Mouse (Mus musculus): ENCODE results near the gene Cdh13. TPM values are rescaled to one million over a fixed set of nuclear protein-coding genes. Genes with fewer than 3 reads are reported as not detected.
A peak's percentile ranks its signal among the peaks of the same experiment; 100 is the strongest.

Gene Cdh13
- polyA plus RNA-seq, 1 experiment from 2014 or later, result 120 TPM

- WGBS, result 86% methylated on average over 2 of the region's 2 CpGs
- no peak overlapping the region for H3K9ac ChIP-seq (replicated peaks)
These were observed 700.2 kb downstream of the Cdh13 start for GRCm38 (mm10) chr8:118983724-118984123.

DNA sequence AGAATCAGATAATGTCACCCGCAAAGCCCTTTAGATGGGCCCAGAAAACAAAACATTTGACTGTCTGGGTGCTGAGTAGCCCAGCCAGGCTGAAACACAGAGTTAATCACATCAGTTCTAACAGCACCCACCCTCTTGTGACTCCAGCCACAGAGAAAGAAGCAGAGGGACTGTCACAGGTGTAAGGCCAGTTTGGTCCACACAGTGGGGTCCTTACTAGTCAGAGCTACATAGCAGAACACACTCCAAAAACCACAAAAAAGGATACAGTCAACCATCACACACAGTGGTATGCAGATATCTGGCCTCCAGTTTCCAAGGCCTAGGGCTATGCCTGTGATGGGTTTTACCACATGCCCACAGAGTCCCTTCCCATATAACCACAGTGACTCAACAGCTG is 703.3 kb downstream of the Cdh13 start:
- Histone ChIP-seq H3K9me3 (replicated peaks) (0 out of 2 replicates have a peak, but pooled peaks cover 4% of the 10 kb centered on the region), H3K27me3 (replicated peaks) (no peaks in the 10 kb centered on the region), H3K9ac (replicated peaks) (no peak overlapping the region), H3K4me2 (no peak overlapping the region), H3K36me3 (no peaks in the 10 kb centered on the region), H3K4me1 (no peaks in the 10 kb centered on the region), H3K4me3 (replicated peaks) (no peak overlapping the region), H3K27ac (replicated peaks) (no peak overlapping the region)
- no peak for ATAC-seq (ENCODE audit: low FRiP score)
- 97% methylated on average over 1 of the region's 1 CpGs for WGBS

More at GRCm38 (mm10) chr8:118983724-118984123, 700.2 kb downstream of the Cdh13 start:
- Histone ChIP-seq H3K9me3 (replicated peaks) (0 out of 2 replicates have a peak, but pooled peaks cover 4% of the 10 kb centered on the region), H3K27me3 (replicated peaks) (no peaks in the 10 kb centered on the region), H3K36me3 (no peaks in the 10 kb centered on the region), H3K4me3 (replicated peaks) (no peak overlapping the region), H3K4me1 (no peaks in the 10 kb centered on the region), H3K4me2 (no peak overlapping the region), H3K27ac (replicated peaks) (no peak overlapping the region)
- no peak for ATAC-seq (ENCODE audit: low FRiP score)

GRCm38 (mm10) chr8:118995641-118996188 is 712.2 kb downstream of the Cdh13 start:
- Histone ChIP-seq H3K36me3 (no peaks in the 10 kb centered on the region), H3K27ac (replicated peaks) (peak overlapping the region; percentile 45), H3K4me2 (peak overlapping the region; percentile 28; the same call in 1 of the 2 replicates), H3K9me3 (replicated peaks) (no peaks in the 10 kb centered on the region), H3K4me3 (replicated peaks) (no peak overlapping the region), H3K9ac (replicated peaks) (no peak overlapping the region), H3K4me1 (peaks cover 9% of the 10 kb centered on the region), H3K27me3 (replicated peaks) (no peaks in the 10 kb centered on the region)
- ATAC-seq (ENCODE audit: low FRiP score), result no peak; the same call in 1 of the 2 replicates
- 50% methylated on average over 11 of the region's 11 CpGs for WGBS

DNA sequence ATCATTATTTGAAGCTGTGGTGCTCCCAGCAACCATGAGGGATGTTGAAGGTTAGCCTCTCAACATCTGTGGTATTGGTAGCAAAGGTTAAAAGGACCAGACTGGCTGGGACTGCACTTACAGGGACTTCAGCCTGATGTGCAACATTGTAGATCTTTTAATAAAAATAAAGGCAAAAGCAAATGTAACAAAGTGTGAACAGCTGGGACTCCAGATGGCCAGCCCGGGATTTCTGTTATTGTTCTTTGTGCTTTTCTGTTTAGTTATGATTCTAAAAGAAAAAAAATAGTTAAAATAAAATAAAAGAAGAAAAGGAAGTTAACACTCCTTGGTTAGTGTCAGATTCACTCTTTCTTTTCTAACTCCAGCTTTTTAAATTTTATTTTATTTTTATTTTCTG is 717.1 kb downstream of the Cdh13 start:
- H3K27ac ChIP-seq (replicated peaks), result no peak overlapping the region

GRCm38 (mm10) chr8:119004821-119005220 is 721.3 kb downstream of the Cdh13 start:
- H3K4me3 ChIP-seq (replicated peaks), result no peak overlapping the region
- no peak overlapping the region for H3K4me2 ChIP-seq
- 77% methylated on average over 5 of the region's 5 CpGs for WGBS
- no peak for ATAC-seq (ENCODE audit: low FRiP score)
- H3K9me3 ChIP-seq (replicated peaks), result no peaks in the 10 kb centered on the region
- no peaks in the 10 kb centered on the region for H3K27me3 ChIP-seq (replicated peaks)
- H3K9ac ChIP-seq (replicated peaks), result no peak overlapping the region
- no peak overlapping the region for H3K27ac ChIP-seq (replicated peaks)
- H3K4me1 ChIP-seq, result no peaks in the 10 kb centered on the region
- no peaks in the 10 kb centered on the region for H3K36me3 ChIP-seq

More for the DNA sequence above, 717.1 kb downstream of the Cdh13 start:
- Histone ChIP-seq H3K4me3 (replicated peaks) (no peak overlapping the region), H3K4me1 (peaks cover 6% of the 10 kb centered on the region), H3K9ac (replicated peaks) (no peak overlapping the region), H3K27me3 (replicated peaks) (no peaks in the 10 kb centered on the region), H3K4me2 (no peak overlapping the region), H3K36me3 (no peaks in the 10 kb centered on the region), H3K9me3 (replicated peaks) (no peaks in the 10 kb centered on the region)
- 79% methylated on average over 1 of the region's 1 CpGs for WGBS
- no peak for ATAC-seq (ENCODE audit: low FRiP score)

- WGBS, result 87% methylated on average over 6 of the region's 6 CpGs
- Histone ChIP-seq H3K4me1 (peaks cover 28% of the 10 kb centered on the region), H3K4me3 (replicated peaks) (no peak overlapping the region), H3K9ac (replicated peaks) (no peak overlapping the region), H3K27ac (replicated peaks) (no peak overlapping the region), H3K36me3 (no peaks in the 10 kb centered on the region), H3K4me2 (no peak overlapping the region), H3K9me3 (replicated peaks) (no peaks in the 10 kb centered on the region), H3K27me3 (replicated peaks) (no peaks in the 10 kb centered on the region)
- no peak for ATAC-seq (ENCODE audit: low FRiP score)
These were observed 735.1 kb downstream of the Cdh13 start for GRCm38 (mm10) chr8:119018675-119019074.

DNA sequence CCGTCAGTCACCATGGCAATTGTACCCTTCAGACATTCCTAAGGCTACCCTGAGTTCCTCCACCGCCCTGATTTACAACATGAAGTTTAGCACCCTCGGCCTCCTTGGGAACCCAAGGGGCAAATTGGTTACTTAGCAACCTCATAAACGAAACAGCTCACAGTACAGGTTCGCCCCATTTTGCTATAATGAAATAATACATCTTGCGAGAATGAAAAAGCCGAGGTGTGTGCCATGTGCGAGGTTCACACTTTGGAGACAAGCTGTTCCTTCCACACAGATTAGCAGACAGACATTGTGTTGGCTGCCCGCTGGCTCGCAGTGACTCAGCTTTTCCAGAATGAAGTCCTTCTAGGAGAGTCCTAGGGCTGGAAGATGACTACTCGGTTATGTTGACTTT is 737.2 kb downstream of the Cdh13 start:
- peak; percentile 84 for ATAC-seq (ENCODE audit: low FRiP score)
- 10% methylated on average over 11 of the region's 11 CpGs for WGBS
- no peaks in the 10 kb centered on the region for H3K36me3 ChIP-seq

GRCm38 (mm10) chr8:119021478-119021877 is 737.9 kb downstream of the Cdh13 start:
- H3K4me3 ChIP-seq (replicated peaks), result no peak overlapping the region
- H3K36me3 ChIP-seq, result no peaks in the 10 kb centered on the region
- no peak overlapping the region for H3K4me2 ChIP-seq
- H3K27ac ChIP-seq (replicated peaks), result peak overlapping the region; percentile 83
- no peak for ATAC-seq (ENCODE audit: low FRiP score)
- WGBS, result 72% methylated on average over 11 of the region's 11 CpGs
- H3K4me1 ChIP-seq, result peaks cover 36% of the 10 kb centered on the region
- H3K9ac ChIP-seq (replicated peaks), result no peak overlapping the region
- no peaks in the 10 kb centered on the region for H3K27me3 ChIP-seq (replicated peaks)
- no peaks in the 10 kb centered on the region for H3K9me3 ChIP-seq (replicated peaks)

More for the DNA sequence above, 737.2 kb downstream of the Cdh13 start:
- H3K9me3 ChIP-seq (replicated peaks), result no peaks in the 10 kb centered on the region
- no peak overlapping the region for H3K9ac ChIP-seq (replicated peaks)
- peaks cover 33% of the 10 kb centered on the region for H3K4me1 ChIP-seq
- no peak overlapping the region for H3K4me2 ChIP-seq
- H3K27ac ChIP-seq (replicated peaks), result peak overlapping the region; percentile 83
- H3K4me3 ChIP-seq (replicated peaks), result no peak overlapping the region
- H3K27me3 ChIP-seq (replicated peaks), result no peaks in the 10 kb centered on the region

GRCm38 (mm10) chr8:119022301-119022870 is 738.9 kb downstream of the Cdh13 start:
- no peak for ATAC-seq (ENCODE audit: low FRiP score)
- Histone ChIP-seq H3K9me3 (replicated peaks) (no peaks in the 10 kb centered on the region), H3K9ac (replicated peaks) (no peak overlapping the region), H3K4me3 (replicated peaks) (no peak overlapping the region), H3K4me2 (no peak overlapping the region), H3K27ac (replicated peaks) (peak overlapping the region; percentile 83), H3K27me3 (replicated peaks) (no peaks in the 10 kb centered on the region), H3K4me1 (peaks cover 36% of the 10 kb centered on the region), H3K36me3 (no peaks in the 10 kb centered on the region)
- WGBS, result 57% methylated on average over 9 of the region's 9 CpGs

GRCm38 (mm10) chr8:119033398-119033797 is 749.9 kb downstream of the Cdh13 start:
- no peak for ATAC-seq (ENCODE audit: low FRiP score)
- 82% methylated on average over 11 of the region's 11 CpGs for WGBS

DNA sequence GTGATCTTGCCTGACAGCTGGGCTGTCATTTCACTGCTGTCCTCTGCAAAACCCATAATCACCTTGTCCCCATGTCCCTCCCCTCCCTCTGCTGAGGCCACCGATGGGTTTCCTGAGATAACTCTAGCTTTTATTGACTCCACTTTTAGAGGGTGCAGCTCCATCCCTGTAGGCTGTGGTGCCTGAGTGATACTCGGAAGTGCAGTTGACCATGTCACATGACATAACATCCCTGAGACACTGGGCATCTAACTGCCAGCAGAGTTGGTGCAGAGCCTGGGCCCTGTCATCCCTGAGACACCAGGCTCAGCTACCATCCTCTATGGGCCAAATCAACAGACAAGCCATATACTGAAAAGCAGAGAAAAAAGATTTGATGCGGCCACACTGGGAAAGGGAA is 750.5 kb downstream of the Cdh13 start:
- Histone ChIP-seq H3K27ac (replicated peaks) (no peak overlapping the region), H3K4me3 (replicated peaks) (no peak overlapping the region), H3K4me1 (no peaks in the 10 kb centered on the region), H3K9me3 (replicated peaks) (no peaks in the 10 kb centered on the region), H3K36me3 (no peaks in the 10 kb centered on the region), H3K9ac (replicated peaks) (no peak overlapping the region), H3K27me3 (replicated peaks) (no peaks in the 10 kb centered on the region), H3K4me2 (no peak overlapping the region)
- 94% methylated on average over 3 of the region's 3 CpGs for WGBS
- no peak for ATAC-seq (ENCODE audit: low FRiP score)

More at GRCm38 (mm10) chr8:119033398-119033797, 749.9 kb downstream of the Cdh13 start:
- no peaks in the 10 kb centered on the region for H3K9me3 ChIP-seq (replicated peaks)
- H3K27ac ChIP-seq (replicated peaks), result no peak overlapping the region
- no peaks in the 10 kb centered on the region for H3K36me3 ChIP-seq
- H3K27me3 ChIP-seq (replicated peaks), result no peaks in the 10 kb centered on the region
- no peaks in the 10 kb centered on the region for H3K4me1 ChIP-seq
- H3K4me2 ChIP-seq, result no peak overlapping the region
- H3K9ac ChIP-seq (replicated peaks), result no peak overlapping the region
- H3K4me3 ChIP-seq (replicated peaks), result no peak overlapping the region

- Histone ChIP-seq H3K9me3 (replicated peaks) (no peaks in the 10 kb centered on the region), H3K27me3 (replicated peaks) (no peaks in the 10 kb centered on the region), H3K36me3 (no peaks in the 10 kb centered on the region), H3K4me3 (replicated peaks) (no peak overlapping the region), H3K4me1 (no peaks in the 10 kb centered on the region), H3K9ac (replicated peaks) (no peak overlapping the region), H3K4me2 (no peak overlapping the region), H3K27ac (replicated peaks) (no peak overlapping the region)
- ATAC-seq (ENCODE audit: low FRiP score), result no peak
- WGBS, result 71% methylated on average over 7 of the region's 7 CpGs
These were observed 751.6 kb downstream of the Cdh13 start for GRCm38 (mm10) chr8:119035126-119035525.

Measured in neural tube, embryonic 15.5 days (tissue).